Mouse (Mus musculus): ENCODE results near the gene Mark4.

Mark4 gene

DNA sequence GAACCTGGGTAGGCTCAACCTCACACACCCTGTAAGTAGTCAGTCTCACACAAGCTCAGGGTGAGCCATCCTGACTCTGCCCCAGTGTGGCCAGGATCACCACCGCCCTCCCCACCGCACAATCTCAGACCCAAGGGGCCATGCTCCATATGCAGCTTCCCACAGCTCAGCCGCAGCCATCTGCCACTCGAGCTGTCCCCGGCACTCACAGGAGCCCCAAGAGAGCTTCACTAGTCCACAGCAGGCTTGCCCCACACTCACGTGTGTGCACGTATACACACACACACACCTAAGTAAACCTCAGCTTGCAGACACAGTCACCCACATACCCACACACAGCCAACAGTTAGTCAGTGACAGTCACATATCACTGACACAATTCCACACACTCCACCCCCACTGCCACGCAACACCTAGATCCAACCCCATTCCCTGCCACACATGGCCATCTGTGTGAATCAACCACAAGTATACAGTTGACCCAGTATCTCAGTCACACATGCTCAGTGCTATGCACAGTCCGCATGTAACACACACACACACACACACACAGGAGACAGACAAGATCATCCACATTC is 56.0 kb downstream of the Mark4 start:
- no peak for DNase-seq (ENCODE audit: inconsistent ontology term)

DNA sequence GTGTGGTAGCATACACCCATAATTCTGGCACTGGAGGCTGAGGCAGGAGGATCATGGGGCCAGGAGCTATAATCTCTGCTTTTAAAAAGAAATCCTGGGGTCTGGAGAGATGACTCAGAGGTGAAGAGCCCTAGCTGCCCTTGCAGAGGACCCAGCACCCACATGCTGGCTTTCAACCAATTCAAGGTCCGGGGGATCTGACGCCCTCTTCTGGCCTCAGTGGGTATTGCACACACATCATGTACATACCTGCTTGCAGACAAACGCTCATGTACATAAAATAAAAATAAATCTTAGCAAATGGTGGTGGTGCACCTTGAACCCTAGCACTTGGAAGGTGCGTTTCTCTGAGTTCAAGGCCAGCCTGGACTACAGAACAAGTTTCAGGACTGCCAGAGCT is 57.7 kb downstream of the Mark4 start:
- DNase-seq (ENCODE audit: inconsistent ontology term) = no peak

DNA sequence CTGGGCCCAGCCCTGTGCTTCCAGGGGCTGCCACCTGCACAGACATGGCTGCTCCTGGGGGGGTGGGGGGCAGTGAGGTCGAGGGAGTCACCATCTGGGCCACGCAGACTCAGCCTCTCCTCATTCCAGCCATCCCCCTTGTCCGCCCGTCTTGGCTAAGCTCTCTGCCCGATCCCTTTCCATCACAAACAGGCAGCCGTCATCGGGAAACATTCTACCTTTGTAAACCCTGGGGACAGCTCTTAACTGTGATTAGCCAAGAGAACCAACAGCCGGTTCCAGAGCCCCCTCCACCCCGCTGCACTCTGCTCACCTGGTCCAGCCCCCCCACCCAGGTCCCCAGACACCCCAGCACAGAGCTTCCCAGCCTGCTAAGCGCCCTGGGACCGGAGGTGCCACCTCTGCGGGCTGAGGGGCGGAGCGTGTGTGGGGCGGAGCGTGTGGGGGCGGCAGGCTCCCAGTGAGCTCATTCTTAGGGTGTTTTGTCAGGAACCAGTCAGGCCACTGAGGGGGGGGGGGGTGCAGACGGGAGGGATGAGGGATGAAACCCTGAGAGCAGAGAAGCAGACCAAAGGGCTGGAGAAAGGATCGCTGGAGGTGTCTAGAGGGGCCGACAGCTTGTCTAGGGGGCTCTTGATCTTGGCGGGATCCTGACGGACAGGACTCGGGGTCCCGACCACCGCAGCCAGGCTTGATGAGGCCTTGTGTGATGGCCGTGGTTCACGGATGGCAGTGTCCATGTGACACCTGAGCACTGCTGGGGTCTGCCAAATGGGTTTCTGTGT is 58.9 kb downstream of the Mark4 start:
- peak; percentile 91 for DNase-seq (ENCODE audit: inconsistent ontology term)

DNA sequence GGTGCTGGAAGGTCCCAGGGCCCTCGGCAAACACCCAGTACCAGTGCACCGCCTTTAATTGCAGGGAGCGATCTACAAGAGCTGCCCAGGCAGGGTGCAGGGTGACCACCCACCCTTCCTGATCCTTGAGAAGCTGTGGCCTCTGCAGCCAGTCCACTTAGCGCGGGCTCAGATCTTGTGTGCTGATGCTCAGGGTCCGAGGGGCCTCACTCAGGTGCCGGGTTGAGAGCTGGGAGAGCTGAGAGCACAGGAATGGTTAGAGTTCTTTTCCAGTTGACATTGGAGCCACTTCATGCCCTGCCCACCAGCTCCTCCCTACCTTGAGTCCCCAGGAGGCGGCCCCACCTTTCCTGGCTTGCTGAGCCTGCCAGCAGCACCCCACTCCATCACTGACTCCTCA is 64.1 kb downstream of the Mark4 start:
- no peak for DNase-seq (ENCODE audit: inconsistent ontology term)

DNA sequence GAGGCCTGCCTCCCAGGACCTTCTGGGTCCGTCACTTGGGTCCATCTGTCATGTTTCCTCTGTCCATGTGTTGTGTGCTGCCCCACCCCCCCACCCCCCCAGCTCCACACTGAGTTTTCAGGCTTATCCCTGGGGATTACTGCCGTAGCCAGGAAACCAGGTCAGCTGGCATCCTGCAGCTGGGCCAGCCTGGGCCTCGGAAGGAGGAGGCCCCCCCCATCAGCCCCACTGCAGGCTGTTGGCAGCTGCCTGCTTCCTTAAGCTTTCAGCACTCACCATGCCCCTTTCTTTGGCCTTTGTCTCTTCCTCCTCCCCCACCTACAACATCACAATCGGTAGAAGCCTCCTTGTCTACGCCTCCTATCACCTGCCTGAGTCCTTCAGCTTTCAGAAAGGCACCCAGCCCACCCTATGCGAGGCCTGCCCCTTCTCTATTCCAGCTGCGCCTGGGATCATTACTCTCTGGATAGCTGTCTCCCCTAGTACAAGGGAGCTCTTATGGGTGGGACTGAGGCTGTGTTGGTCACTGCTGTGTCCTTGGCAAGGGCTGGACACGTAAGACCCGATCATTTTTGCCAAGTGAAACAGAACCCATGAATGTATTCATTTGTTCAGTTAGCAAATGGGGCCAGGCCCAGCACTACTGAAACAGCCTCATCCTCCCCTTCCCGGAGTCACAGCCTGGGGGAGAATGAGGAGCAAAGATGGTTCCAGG is 69.8 kb downstream of the Mark4 start:
- no peak for DNase-seq (ENCODE audit: inconsistent ontology term)

DNA sequence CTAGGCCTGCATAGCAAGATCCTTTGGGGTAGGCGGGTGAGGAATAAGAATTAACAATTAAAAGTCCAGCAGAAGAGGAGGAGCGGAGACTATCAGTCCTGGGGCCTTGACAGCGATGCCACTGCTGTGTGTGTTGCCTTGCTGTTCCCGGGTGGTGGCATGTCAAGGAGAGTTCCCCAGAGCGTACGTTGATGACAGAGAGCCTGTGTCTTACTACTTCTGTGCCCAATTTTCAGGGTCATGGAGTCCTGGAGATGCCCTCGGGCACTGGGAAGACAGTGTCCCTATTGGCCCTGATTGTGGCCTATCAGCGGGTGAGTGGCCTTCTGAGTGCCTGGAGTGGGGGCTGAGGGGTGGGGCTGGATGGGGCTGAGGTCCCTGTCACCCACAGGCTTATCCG is 74.9 kb downstream of the Mark4 start:
- no peak for DNase-seq (ENCODE audit: inconsistent ontology term)

DNA sequence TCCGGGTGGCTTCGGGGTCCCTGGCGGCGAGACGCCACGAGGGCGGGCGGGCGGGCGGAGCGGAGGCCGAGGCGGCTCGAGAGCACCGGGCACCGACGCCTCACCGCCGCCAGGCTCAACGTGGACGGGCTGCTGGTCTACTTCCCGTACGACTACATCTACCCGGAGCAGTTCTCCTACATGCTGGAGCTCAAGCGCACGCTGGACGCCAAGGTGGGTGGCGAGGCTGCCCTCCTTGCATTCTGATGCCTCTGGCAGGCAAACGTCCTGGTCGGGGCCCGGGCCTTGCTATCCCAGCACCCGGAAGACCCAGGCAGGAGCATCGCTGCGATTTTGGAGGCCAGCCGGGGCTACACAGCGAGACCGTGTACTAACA is 76.5 kb downstream of the Mark4 start:
- no peak for DNase-seq (ENCODE audit: inconsistent ontology term)

DNA sequence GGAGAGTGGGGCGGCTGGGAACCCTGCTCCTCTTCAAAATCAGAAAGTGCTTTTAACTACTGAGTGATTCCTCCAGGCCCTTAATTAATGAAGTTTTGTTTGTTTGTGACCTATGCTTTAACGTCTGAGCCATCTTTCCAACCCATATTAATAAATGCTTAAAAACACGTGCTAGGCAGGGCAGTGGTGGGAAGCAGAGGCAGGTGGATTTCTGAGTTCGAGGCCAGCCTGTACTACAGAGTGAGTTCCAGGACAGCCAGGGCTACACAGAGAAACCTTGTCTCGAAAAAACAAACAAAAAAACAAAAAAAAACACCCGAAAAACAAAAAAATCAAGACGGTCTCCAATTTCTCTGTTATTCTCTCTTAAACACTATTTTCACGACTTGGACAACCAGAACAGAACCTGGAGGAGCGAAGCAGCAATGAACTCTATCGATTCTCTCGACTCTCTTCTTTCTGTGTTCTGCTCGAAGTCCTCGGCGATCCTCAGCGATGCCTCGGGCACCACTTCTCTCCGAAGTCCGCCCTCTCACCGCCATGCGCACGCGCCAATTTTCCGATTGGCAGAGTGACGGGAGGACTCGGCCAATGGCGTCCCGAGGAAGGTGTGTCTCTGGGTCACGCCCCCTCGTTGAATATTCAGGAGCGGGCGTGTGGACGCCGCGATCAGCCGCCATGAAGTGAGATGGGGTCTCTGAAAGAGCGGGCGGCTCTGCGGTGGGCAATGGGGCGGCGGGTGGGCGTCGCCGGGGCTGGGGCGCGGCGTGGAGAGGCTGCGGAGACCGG is 77.0 kb downstream of the Mark4 start, which contains the start of gene Ercc2:
Gene Ercc2, plus strand, starts transcription at position 634 of the 789 bp plus-strand sequence.
- DNase-seq (ENCODE audit: inconsistent ontology term) = peak; percentile 99

DNA sequence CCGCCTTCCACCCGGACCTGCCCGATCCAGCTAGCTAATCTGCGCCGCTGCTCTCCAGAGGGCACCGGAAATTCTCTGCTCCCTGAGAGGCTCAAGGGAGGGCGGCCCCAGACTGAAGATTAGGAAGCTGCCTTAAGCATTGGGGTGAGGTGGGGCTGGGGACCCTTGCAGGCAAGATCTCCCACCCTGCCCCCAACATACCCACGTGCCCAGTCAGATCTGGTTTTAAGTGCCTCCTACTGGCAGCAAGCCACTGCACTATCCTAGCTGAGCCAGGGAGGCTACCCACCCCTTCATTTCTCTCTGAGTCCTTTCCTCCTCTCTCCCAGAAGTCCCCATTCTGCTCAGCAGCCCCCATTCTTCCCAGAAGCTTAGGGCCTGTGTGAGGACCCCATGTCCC is 80.6 kb downstream of the Mark4 start:
- no peak for DNase-seq (ENCODE audit: inconsistent ontology term)

DNA sequence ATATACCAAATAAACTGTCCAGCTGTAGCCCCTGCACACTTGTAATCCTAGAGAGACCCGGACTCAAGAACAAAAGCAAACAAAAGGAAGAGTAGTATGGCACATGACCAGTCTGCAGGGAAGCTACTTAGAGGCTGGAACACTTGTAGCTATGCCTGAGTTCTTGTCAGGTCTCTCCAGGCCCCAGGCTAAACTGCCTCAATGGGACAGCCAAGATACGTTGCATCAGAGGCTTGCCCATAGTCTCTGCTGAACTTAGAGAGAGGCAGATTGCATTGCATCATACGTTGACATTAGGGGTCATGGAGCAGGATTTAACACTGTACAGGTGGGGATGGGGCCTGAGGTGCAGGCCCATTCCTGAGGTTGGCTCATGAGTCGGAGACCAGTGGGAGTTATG is 82.6 kb downstream of the Mark4 start:
- no peak for DNase-seq (ENCODE audit: inconsistent ontology term)

DNA sequence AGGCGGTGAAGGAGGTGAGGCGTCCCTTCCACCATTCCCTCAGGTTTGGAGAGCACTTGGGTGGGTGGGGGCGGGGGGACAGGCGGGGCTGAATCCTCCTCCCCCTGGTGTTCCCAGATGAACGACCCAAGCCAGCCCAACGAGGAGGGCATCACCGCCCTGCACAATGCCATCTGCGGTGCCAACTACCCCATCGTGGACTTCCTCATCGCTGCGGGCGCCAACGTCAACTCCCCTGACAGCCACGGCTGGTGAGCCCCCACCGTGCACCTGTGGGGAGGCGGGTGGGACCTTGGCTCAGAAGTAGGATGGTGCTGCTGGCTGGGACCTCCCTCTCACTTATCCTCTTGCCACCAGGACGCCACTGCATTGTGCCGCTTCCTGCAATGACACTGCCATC is 83.3 kb downstream of the Mark4 start:
- no peak for DNase-seq (ENCODE audit: inconsistent ontology term)
